8 mouse cellular contexts compared by ENCODE assay signal in genomic region chr5:89526878-89527578, GRCm38 (mm10). TPM values are rescaled to one million over a fixed set of nuclear protein-coding genes. Genes with fewer than 3 reads are reported as not detected.
DNase-seq lines count a peak whose midpoint lies in the region; ATAC-seq and TF ChIP-seq lines count a peak whose summit lies in the region.

Gene Npffr2, plus strand, starts transcription at chr5:89527429.

- WGBS in embryonic facial prominence, embryonic 11.5 days, result 2% methylated on average over 23 of the region's 23 CpGs
- whole genome bisulfite sequencing in intestine, embryonic 14.5 days, result 5% methylated on average over 23 of the region's 23 CpGs
- 5% methylated on average over 23 of the region's 23 CpGs for WGBS in liver, embryonic 14.5 days (ENCODE audit: insufficient replicate concordance)
- 3% methylated on average over 23 of the region's 23 CpGs for WGBS in neural tube, embryonic 14.5 days

- H3K4me3 ChIP-seq in embryonic facial prominence, embryonic 11.5 days (ENCODE audit: low read depth, low read length), result peak within 1 kb of the TSS; percentile 39
- peak within 1 kb of the TSS; percentile 30 for H3K4me3 ChIP-seq in intestine, embryonic 14.5 days (ENCODE audit: low read depth, low read length)
- 0 out of 4 replicates have a peak within 1 kb of the TSS, but pooled peaks of 1 of the 2 experiments have one; percentile 1 for H3K4me3 ChIP-seq in liver, embryonic 14.5 days (ENCODE audit: insufficient read depth in 1 of 2, low read depth in 2 of 2, low read length in 2 of 2)
- peak within 1 kb of the TSS; percentile 27 for H3K4me3 ChIP-seq in neural tube, embryonic 14.5 days (ENCODE audit: low read depth, low read length)

- peak; percentile 2 for DNase-seq in ovary, postnatal 10 days (ENCODE audit: low spot score)
- no peak for DNase-seq in ovary, adult 18-20 months (ENCODE audit: low spot score)
- DNase-seq in embryonic facial prominence, embryonic 11.5 days (ENCODE audit: low spot score), result peak; percentile 72
- DNase-seq in intestine, embryonic 14.5 days (ENCODE audit: low spot score), result peak; percentile 77
- no peak for DNase-seq in liver, embryonic 14.5 days (ENCODE audit: low read depth in 3 of 3, low spot score in 3 of 3)
- DNase-seq in gastrocnemius, postnatal 25 days, result no peak
- DNase-seq in spleen, postnatal 10 days (ENCODE audit: low spot score in 2 of 2), result no peak

- peak within 1 kb of the TSS; percentile 44 for H3K9ac ChIP-seq in embryonic facial prominence, embryonic 11.5 days (replicated peaks; ENCODE audit: low read length)
- H3K9ac ChIP-seq in intestine, embryonic 14.5 days (ENCODE audit: low read length), result no peak within 1 kb of the TSS
- H3K9ac ChIP-seq in liver, embryonic 14.5 days (replicated peaks), result no peak within 1 kb of the TSS
- 0 out of 2 replicates have a peak within 1 kb of the TSS, but pooled peaks have one; percentile 3 for H3K9ac ChIP-seq in neural tube, embryonic 14.5 days (replicated peaks; ENCODE audit: low read depth, low read length)

- no peaks in the 10 kb centered on the region for H3K36me3 ChIP-seq in embryonic facial prominence, embryonic 11.5 days (replicated peaks; ENCODE audit: control insufficient read depth, insufficient read depth, low read depth, low read length)
- H3K36me3 ChIP-seq in intestine, embryonic 14.5 days (ENCODE audit: control insufficient read depth, insufficient read depth, low read length), result no peaks in the 10 kb centered on the region
- H3K36me3 ChIP-seq in liver, embryonic 14.5 days (replicated peaks; ENCODE audit: control insufficient read depth, insufficient read depth, low read depth), result no peaks in the 10 kb centered on the region
- no peaks in the 10 kb centered on the region for H3K36me3 ChIP-seq in neural tube, embryonic 14.5 days (ENCODE audit: control insufficient read depth, insufficient read depth, low read length)

- no peaks in the 10 kb centered on the region for H3K27me3 ChIP-seq in embryonic facial prominence, embryonic 11.5 days (ENCODE audit: control insufficient read depth, insufficient read depth, low read length)
- 0 out of 2 replicates have a peak, but pooled peaks cover 12% of the 10 kb centered on the region for H3K27me3 ChIP-seq in intestine, embryonic 14.5 days (replicated peaks; ENCODE audit: control insufficient read depth, insufficient read depth, low read length)
- H3K27me3 ChIP-seq in liver, embryonic 14.5 days (ENCODE audit: control insufficient read depth, insufficient read depth, low read length), result no peaks in the 10 kb centered on the region
- peaks cover 3% of the 10 kb centered on the region for H3K27me3 ChIP-seq in neural tube, embryonic 14.5 days (ENCODE audit: control insufficient read depth, insufficient read depth, low read length)

- H3K4me2 ChIP-seq in embryonic facial prominence, embryonic 11.5 days (ENCODE audit: low read depth, low read length), result peak within 1 kb of the TSS; percentile 77
- peak within 1 kb of the TSS; percentile 66 for H3K4me2 ChIP-seq in intestine, embryonic 14.5 days (ENCODE audit: low read length)
- H3K4me2 ChIP-seq in liver, embryonic 14.5 days (ENCODE audit: low read depth), result peak within 1 kb of the TSS; percentile 34
- peak within 1 kb of the TSS; percentile 62 for H3K4me2 ChIP-seq in neural tube, embryonic 14.5 days (ENCODE audit: low read depth, low read length)

- no peak within 1 kb of the TSS for H3K27ac ChIP-seq in embryonic facial prominence, embryonic 11.5 days (replicated peaks; ENCODE audit: low read depth, low read length)
- H3K27ac ChIP-seq in intestine, embryonic 14.5 days (ENCODE audit: low read depth), result no peak within 1 kb of the TSS
- no peak within 1 kb of the TSS for H3K27ac ChIP-seq in liver, embryonic 14.5 days
- H3K27ac ChIP-seq in neural tube, embryonic 14.5 days (ENCODE audit: low read depth, low read length), result no peak within 1 kb of the TSS

- peak; percentile 88 for ATAC-seq in embryonic facial prominence, embryonic 11.5 days (replicated peaks; ENCODE audit: insufficient number of reproducible peaks, low FRiP score, low TSS enrichment, low read depth)
- ATAC-seq in intestine, embryonic 14.5 days (replicated peaks; ENCODE audit: low FRiP score, low TSS enrichment, low read depth), result peak; percentile 83
- no peak for ATAC-seq in liver, embryonic 14.5 days (ENCODE audit: insufficient read depth)
- peak; percentile 93 for ATAC-seq in neural tube, embryonic 14.5 days (ENCODE audit: low read depth)

- no peaks in the 10 kb centered on the region for H3K4me1 ChIP-seq in embryonic facial prominence, embryonic 11.5 days (ENCODE audit: control insufficient read depth, insufficient read depth, low read length)
- H3K4me1 ChIP-seq in intestine, embryonic 14.5 days (replicated peaks; ENCODE audit: control insufficient read depth, insufficient read depth, low read length), result no peaks in the 10 kb centered on the region
- no peaks in the 10 kb centered on the region for H3K4me1 ChIP-seq in liver, embryonic 14.5 days (replicated peaks; ENCODE audit: control insufficient read depth in 2 of 2, insufficient read depth in 2 of 2, low read length in 1 of 2)
- peaks cover 5% of the 10 kb centered on the region; the same call in 1 of the 2 replicates for H3K4me1 ChIP-seq in neural tube, embryonic 14.5 days (ENCODE audit: control insufficient read depth, insufficient read depth, low read length)

- no peak for TF ChIP-seq CTCF in liver, embryonic 14.5 days (IDR thresholded peaks at IDR 0.05; ENCODE audit: low read depth)

- TF ChIP-seq EP300 in liver, embryonic 14.5 days (IDR thresholded peaks at IDR 0.05; ENCODE audit: low read depth), result no peak

- no peaks in the 10 kb centered on the region for H3K9me3 ChIP-seq in embryonic facial prominence, embryonic 11.5 days (replicated peaks; ENCODE audit: control insufficient read depth, low read length)
- no peaks in the 10 kb centered on the region for H3K9me3 ChIP-seq in intestine, embryonic 14.5 days (ENCODE audit: control insufficient read depth, low read length)
- H3K9me3 ChIP-seq in liver, embryonic 14.5 days (ENCODE audit: control insufficient read depth, low read length), result no peaks in the 10 kb centered on the region
- H3K9me3 ChIP-seq in neural tube, embryonic 14.5 days (ENCODE audit: control insufficient read depth, low read length), result no peaks in the 10 kb centered on the region

RNA-seq across cellular contexts. Expression of gene Npffr2, which starts in this region (rescaled TPM):
- polyA plus RNA-seq in embryonic facial prominence, embryonic 11.5 days (2014; fragmentation: Nextera tagmentation; extraction: Ambion mirVana), result 0.83 and 1.3 TPM in 2 replicates
- polyA plus RNA-seq in intestine, embryonic 14.5 days (2014; fragmentation: Nextera tagmentation; extraction: Ambion mirVana), result not detected in 2 replicates
- not detected in 2 replicates for polyA plus RNA-seq in liver, embryonic 14.5 days (2012; rRNA removed)
- polyA plus RNA-seq in liver, embryonic 14.5 days (2014; fragmentation: Nextera tagmentation; extraction: Ambion mirVana), result not detected in 2 replicates
- polyA plus RNA-seq in neural tube, embryonic 14.5 days (2014; fragmentation: Nextera tagmentation; extraction: Ambion mirVana), result 0.20 and 0.58 TPM in 2 replicates
- total RNA-seq in gastrocnemius, postnatal 25 days (2021), result not detected

Comparison
In these comparisons a context has a peak if more than half of its experiments do, and no peak if none do; other contexts are left out.
1. DNase-seq: peak in ovary, postnatal 10 days (single experiment) and embryonic facial prominence, embryonic 11.5 days (single experiment); none in ovary, adult 18-20 months (single experiment), liver, embryonic 14.5 days (0 of 3), gastrocnemius, postnatal 25 days (single experiment) and spleen, postnatal 10 days (0 of 2).
2. Peak in DNase-seq, ATAC-seq, H3K4me3 ChIP-seq and H3K4me2 ChIP-seq in intestine, embryonic 14.5 days; RNA of the gene not detected or under 1 TPM.
3. Peak in ATAC-seq, H3K4me3 ChIP-seq, H3K9ac ChIP-seq and H3K4me2 ChIP-seq in neural tube, embryonic 14.5 days; RNA of the gene not detected or under 1 TPM.
4. Peak in every context shown above with its lines, with median percentiles within 50 percentile points of each other: H3K4me2 ChIP-seq.